Mouse (Mus musculus) liver, postnatal 0 days (tissue): ENCODE results near the gene Tmem269. TPM values are rescaled to one million over a fixed set of nuclear protein-coding genes. Genes with fewer than 3 reads are reported as not detected.
A peak's percentile ranks its signal among the peaks of the same experiment; 100 is the strongest.

Experiments used
- ATAC-seq: fragments of 200-750 bp; cut with Nextera tagmentation; 2 replicates; pipeline ENCODE4 v1.8.0; 2017; ENCODE audit warnings: mild to moderate bottlenecking, moderate library complexity
- DNase-seq: peaks from one replicate; pipeline ENCODE4 v3.0.0-alpha.2; 2016
- H3K27ac ChIP-seq: fragments of 300-500 bp; sonication (generic); 2 replicates; pipeline ENCODE4 v1.5.1; 2014; ENCODE audit warnings: antibody characterized with exemption, moderate library complexity, mild to moderate bottlenecking, low read depth
- H3K27me3 ChIP-seq: fragments of 300-500 bp; sonication (generic); 2 replicates; pipeline ENCODE4 v1.6.1; 2014; ENCODE audit warnings: low read length, control low read depth, mixed read lengths; ENCODE audit not compliant: insufficient read depth
- H3K36me3 ChIP-seq: fragments of 300-500 bp; sonication (generic); replicated peaks from 2 replicates; pipeline ENCODE4 v1.6.1; 2014; ENCODE audit warnings: mild to moderate bottlenecking, control low read depth, low read length, moderate library complexity, mixed read lengths; ENCODE audit not compliant: insufficient read depth
- H3K4me1 ChIP-seq: fragments of 300-500 bp; sonication (generic); 2 replicates; pipeline ENCODE4 v1.6.1; 2014; ENCODE audit warnings: antibody characterized with exemption, mild to moderate bottlenecking, control low read depth; ENCODE audit not compliant: insufficient read depth
- H3K4me2 ChIP-seq: fragments of 300-500 bp; sonication (generic); 2 replicates; pipeline ENCODE4 v1.6.1; 2014; ENCODE audit warnings: low read depth, mild to moderate bottlenecking, low read length, moderate library complexity, mixed read lengths
- H3K4me3 ChIP-seq: fragments of 300-500 bp; sonication (generic); 2 replicates; pipeline ENCODE4 v1.5.1; 2014; ENCODE audit warnings: low read depth, low read length
- H3K9ac ChIP-seq: fragments of 300-500 bp; sonication (generic); replicated peaks from 2 replicates; pipeline ENCODE4 v1.6.1; 2014; ENCODE audit warnings: mild to moderate bottlenecking, moderate library complexity
- H3K9me3 ChIP-seq: fragments of 300-500 bp; sonication (generic); 2 replicates; pipeline ENCODE4 v1.6.1; 2016; ENCODE audit warnings: mild to moderate bottlenecking, control low read depth, low read length, mixed read lengths
- CTCF ChIP-seq: sonication (generic); IDR thresholded peaks from 2 replicates; pipeline ENCODE4 v1.5.1; 2016; ENCODE audit warnings: antibody characterized with exemption, low read depth
- EP300 ChIP-seq: IDR thresholded peaks from 2 replicates; pipeline ENCODE4 v1.6.1; 2016; ENCODE audit warnings: antibody characterized with exemption, low read depth, mild to moderate bottlenecking
- WGBS: fragments of 180-500 bp; shearing (Covaris S2); extraction: QIAGEN DNeasy Blood & Tissue Kit; methylation state at CpG from one replicate; pipeline ENCODE4 v1.1.7; 2014; ENCODE audit not compliant: insufficient replicate concordance; 5-methylcytosine and 5-hydroxymethylcytosine counted together
- polyA plus RNA-seq: library from polyadenylated mRNA; unstranded; fragments of >200 nt; fragmentation: Nextera tagmentation; extraction: Ambion mirVana; gene quantifications from 2 replicates; pipeline ENCODE4 v1.2.1, GENCODE M21; 2015

Tmem269 gene
- polyA plus RNA-seq, 1 experiment from 2014 or later: not detected

DNA sequence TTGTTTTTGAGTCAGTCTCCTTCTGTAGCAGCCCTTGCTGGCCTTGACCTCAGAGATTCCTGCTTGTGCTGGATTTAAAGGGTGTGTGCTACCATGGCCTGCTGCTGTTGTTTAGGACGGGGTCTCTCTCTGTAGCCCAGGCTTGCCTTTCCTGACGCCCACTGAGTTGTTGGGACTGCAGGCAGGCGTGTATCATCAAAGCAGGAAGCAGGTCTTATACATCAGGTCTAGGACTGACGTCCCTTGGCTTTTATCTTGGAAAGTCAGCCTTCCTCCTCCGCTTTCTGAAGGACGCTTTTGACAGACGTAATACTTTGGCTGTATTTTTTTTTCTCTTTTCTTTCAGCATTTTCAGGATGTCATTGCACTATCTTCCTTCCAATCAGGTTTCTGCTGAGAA, 52.1 kb downstream of the Tmem269 start:
- no peak for DNase-seq
- no peak overlapping the region for H3K4me2 ChIP-seq
- TF ChIP-seq CTCF: no peak
- TF ChIP-seq EP300: peak; percentile 17; the same call in 1 of the 2 replicates
- ATAC-seq: no peak
- no peaks in the 10 kb centered on the region for H3K4me1 ChIP-seq
- H3K9ac ChIP-seq: no peak overlapping the region
- 48% methylated on average over 7 of the region's 7 CpGs for WGBS
- peaks cover 10% of the 10 kb centered on the region; the same call in 1 of the 2 replicates for H3K36me3 ChIP-seq
- no peaks in the 10 kb centered on the region for H3K27me3 ChIP-seq
- no peak overlapping the region for H3K4me3 ChIP-seq
- H3K9me3 ChIP-seq: no peaks in the 10 kb centered on the region
- no peak overlapping the region for H3K27ac ChIP-seq

DNA sequence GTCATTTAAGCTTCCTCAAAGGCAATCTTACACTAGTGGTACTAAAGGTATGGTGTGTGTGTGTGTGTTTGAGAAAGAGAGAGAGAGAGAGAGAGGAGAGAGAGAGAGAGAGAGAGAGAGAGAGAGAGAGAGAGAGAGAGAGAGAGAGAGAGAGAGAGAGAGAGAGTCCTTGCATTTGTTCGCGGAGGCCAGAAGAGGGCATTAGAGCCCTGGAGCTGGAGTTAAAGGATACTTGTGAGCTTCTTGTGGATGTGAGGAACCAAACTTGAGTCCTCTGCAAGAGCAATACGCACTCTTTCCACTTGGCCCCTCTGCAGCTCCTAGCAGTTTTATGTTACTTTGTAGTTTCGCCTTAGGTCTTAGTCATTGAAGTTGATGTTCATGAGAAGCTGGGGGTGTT, 55.0 kb downstream of the Tmem269 start:
- Histone ChIP-seq H3K9me3 (no peaks in the 10 kb centered on the region), H3K4me1 (no peaks in the 10 kb centered on the region), H3K27ac (no peak overlapping the region), H3K36me3 (no peaks in the 10 kb centered on the region), H3K4me3 (no peak overlapping the region), H3K9ac (no peak overlapping the region), H3K4me2 (no peak overlapping the region), H3K27me3 (no peaks in the 10 kb centered on the region)
- no peak for ATAC-seq
- DNase-seq: no peak
- TF ChIP-seq EP300 (no peak), CTCF (peak; percentile 46)
- 82% methylated on average over 4 of the region's 4 CpGs for WGBS

DNA sequence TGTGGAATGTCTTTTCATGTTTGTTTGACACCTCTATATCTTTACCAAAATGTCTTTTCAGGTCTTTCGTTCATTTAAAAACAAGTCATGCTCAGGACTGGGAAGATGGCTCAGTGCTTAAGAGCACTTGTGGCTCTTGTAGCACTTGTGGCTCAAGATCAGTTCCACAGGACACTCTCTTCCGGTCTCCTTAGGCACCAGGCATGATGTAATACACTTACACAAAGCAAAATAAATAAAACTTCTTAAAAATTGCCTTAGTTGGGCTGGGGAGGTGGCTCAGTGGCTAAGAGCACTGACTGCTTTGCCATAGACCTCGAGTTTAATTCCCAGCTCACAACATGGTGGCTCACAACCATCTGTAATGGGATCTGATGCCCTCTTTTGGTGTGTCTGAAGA, 56.7 kb downstream of the Tmem269 start:
- Histone ChIP-seq H3K9me3 (no peaks in the 10 kb centered on the region), H3K4me2 (no peak overlapping the region), H3K27ac (no peak overlapping the region), H3K4me3 (no peak overlapping the region), H3K27me3 (no peaks in the 10 kb centered on the region), H3K4me1 (no peaks in the 10 kb centered on the region), H3K36me3 (no peaks in the 10 kb centered on the region), H3K9ac (no peak overlapping the region)
- 67% methylated on average over 3 of the region's 3 CpGs for WGBS
- no peak for TF ChIP-seq CTCF
- ATAC-seq: no peak
- DNase-seq: no peak

DNA sequence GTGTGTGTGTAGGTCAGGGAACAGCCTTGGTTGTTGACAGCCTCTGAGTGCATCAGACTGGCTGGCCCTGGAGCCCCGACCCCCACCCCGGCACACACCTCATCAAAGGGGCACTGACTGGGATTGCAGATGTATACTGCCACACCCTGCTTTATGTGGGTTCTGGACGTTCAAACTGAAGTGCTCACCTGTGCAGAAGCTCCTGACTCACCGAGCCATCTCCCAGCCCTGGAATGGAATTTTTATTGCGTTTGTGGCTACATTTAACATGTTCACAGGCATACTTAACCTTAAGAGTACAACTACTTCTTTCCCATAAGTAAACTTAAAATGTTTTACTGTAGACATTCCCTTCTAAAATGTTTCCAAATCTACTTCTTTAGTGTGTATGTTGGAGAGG, 60.1 kb downstream of the Tmem269 start:
- Histone ChIP-seq H3K4me3 (no peak overlapping the region), H3K36me3 (no peaks in the 10 kb centered on the region), H3K9ac (no peak overlapping the region), H3K27ac (no peak overlapping the region), H3K4me2 (no peak overlapping the region), H3K27me3 (no peaks in the 10 kb centered on the region), H3K4me1 (no peaks in the 10 kb centered on the region), H3K9me3 (no peaks in the 10 kb centered on the region)
- WGBS: 81% methylated on average over 5 of the region's 5 CpGs
- DNase-seq: no peak
- TF ChIP-seq CTCF (no peak), EP300 (no peak)
- no peak for ATAC-seq

DNA sequence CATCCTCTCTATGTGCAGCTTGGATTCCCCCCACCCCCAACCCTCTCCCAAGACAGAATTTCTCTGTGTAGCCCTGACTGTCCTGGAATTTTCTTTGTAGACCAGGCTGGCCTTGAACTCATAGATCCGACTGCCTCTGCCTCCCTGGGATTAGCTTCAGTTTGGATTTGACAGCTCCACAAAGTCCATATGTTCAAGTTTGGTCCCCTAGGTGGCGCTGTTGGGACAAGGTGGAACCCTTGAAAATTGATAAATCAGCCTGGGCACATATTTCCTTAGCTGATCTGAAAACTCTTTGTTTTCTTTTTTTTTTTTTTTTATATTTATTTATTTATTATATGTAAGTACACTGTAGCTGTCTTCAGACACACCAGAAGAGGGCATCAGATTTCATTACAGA, 60.8 kb downstream of the Tmem269 start:
- Histone ChIP-seq H3K27ac (no peak overlapping the region), H3K4me3 (no peak overlapping the region), H3K4me2 (no peak overlapping the region), H3K9ac (no peak overlapping the region), H3K27me3 (no peaks in the 10 kb centered on the region), H3K4me1 (no peaks in the 10 kb centered on the region), H3K36me3 (no peaks in the 10 kb centered on the region), H3K9me3 (no peaks in the 10 kb centered on the region)
- WGBS: 25% methylated on average over 2 of the region's 2 CpGs
- peak; percentile 79 for DNase-seq
- ATAC-seq: no peak
- no peak for TF ChIP-seq EP300
- peak; percentile 78 for TF ChIP-seq CTCF

Other genes starting within 250 kb of the Tmem269 start
- 25.4 and 29.6 TPM in 2 replicates for gene Slc2a1, start 109.5 kb downstream of the Tmem269 start, polyA plus RNA-seq
- gene Zfp691, start 44.0 kb downstream of the Tmem269 start, polyA plus RNA-seq: 1.8 and 2.1 TPM in 2 replicates
- 125 and 144 TPM in 2 replicates for gene Ermap, start 28.2 kb downstream of the Tmem269 start, polyA plus RNA-seq
- gene Svbp, start 22.9 kb downstream of the Tmem269 start, polyA plus RNA-seq: 54.8 and 61.3 TPM in 2 replicates
- 26.6 and 27.8 TPM in 2 replicates for gene AU022252, start 14.5 kb upstream of the Tmem269 start, polyA plus RNA-seq
- gene P3h1, start 14.7 kb upstream of the Tmem269 start, polyA plus RNA-seq: 11.8 and 12.1 TPM in 2 replicates
- not detected in 2 replicates for gene Cldn19, start 37.2 kb upstream of the Tmem269 start, polyA plus RNA-seq
- 170 and 207 TPM in 2 replicates for gene Ybx1, start 76.4 kb upstream of the Tmem269 start, polyA plus RNA-seq
- gene Ppih, start 102.3 kb upstream of the Tmem269 start, polyA plus RNA-seq: 24.7 and 28.4 TPM in 2 replicates
- gene Ccdc30, start 197.3 kb upstream of the Tmem269 start, polyA plus RNA-seq: 2.4 and 2.9 TPM in 2 replicates
- gene Ppcs, start 204.2 kb upstream of the Tmem269 start, polyA plus RNA-seq: 33.0 and 37.0 TPM in 2 replicates
- 1.3 TPM in 2 replicates for gene Zmynd12, start 204.6 kb upstream of the Tmem269 start, polyA plus RNA-seq